Mouse (Mus musculus): Measurements from ENCODE around the gene Pla2g6.

Pla2g6 gene

GRCm38 (mm10) chr15:79328058-79328938, at the start of gene Pla2g6:
Gene Pla2g6, minus strand, starts transcription at chr15:79328390.
- in situ Hi-C loops (cut with MboI; ENCODE audit: unreplicated experiment in 2 of 2) = loop anchor here (10.0 to 25.0 kb wide), 2 partner anchors 53 to 441 kb away; partner anchors contain the start of genes Gga1 (in 1 of the 2), Gm49510 (in 1 of the 2) and Sh3bp1 (in 1 of the 2)

GRCm38 (mm10) chr15:79377681-79378080, 49.5 kb upstream of the Pla2g6 start:
- in situ Hi-C loops (cut with MboI; ENCODE audit: unreplicated experiment in 2 of 2) = loop anchor here in 1 of 2 experiments (5.0 to 10.0 kb wide), 3 partner anchors 87 to 113 kb away; partner anchors contain the start of gene Baiap2l2

- in situ Hi-C loops (cut with MboI; ENCODE audit: unreplicated experiment in 2 of 2) = loop anchor here in 1 of 2 experiments (5.0 to 10.0 kb wide), 4 partner anchors 57 to 110 kb away; partner anchors contain the start of gene Baiap2l2
These were observed 46.6 kb upstream of the Pla2g6 start for GRCm38 (mm10) chr15:79374760-79375159.

DNA sequence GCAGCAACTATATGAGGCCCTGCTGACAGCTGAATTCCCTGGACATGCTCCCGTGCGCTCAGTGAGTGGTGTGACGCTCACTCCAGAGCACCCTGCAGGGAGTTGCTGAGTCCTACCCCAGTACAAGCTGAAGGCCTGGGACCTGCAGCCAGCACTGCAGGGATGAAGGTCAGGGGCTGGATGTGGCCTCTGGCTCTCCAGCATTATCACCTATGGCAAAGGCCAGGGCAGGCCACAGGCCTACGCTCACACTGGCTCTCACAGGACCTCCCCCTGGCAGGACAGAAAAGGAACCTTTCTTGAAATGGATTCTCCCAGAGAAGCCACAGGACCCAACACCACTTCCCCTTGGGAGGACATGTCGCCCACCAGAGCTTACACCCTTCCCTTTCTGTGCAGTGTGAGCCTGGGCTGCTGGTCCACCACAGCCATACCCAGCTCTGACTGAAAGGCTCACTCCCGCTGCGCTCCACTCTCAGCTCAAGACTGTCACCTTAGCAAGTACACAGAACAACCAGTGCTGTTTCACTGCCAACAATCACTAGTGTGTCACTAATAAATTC, 42.2 kb upstream of the Pla2g6 start:
- in situ Hi-C loops (cut with MboI; ENCODE audit: unreplicated experiment in 2 of 2) = loop anchor here in 1 of 2 experiments (5.0 to 10.0 kb wide), 3 partner anchors 53 to 106 kb away; no protein-coding TSS in a partner anchor

DNA sequence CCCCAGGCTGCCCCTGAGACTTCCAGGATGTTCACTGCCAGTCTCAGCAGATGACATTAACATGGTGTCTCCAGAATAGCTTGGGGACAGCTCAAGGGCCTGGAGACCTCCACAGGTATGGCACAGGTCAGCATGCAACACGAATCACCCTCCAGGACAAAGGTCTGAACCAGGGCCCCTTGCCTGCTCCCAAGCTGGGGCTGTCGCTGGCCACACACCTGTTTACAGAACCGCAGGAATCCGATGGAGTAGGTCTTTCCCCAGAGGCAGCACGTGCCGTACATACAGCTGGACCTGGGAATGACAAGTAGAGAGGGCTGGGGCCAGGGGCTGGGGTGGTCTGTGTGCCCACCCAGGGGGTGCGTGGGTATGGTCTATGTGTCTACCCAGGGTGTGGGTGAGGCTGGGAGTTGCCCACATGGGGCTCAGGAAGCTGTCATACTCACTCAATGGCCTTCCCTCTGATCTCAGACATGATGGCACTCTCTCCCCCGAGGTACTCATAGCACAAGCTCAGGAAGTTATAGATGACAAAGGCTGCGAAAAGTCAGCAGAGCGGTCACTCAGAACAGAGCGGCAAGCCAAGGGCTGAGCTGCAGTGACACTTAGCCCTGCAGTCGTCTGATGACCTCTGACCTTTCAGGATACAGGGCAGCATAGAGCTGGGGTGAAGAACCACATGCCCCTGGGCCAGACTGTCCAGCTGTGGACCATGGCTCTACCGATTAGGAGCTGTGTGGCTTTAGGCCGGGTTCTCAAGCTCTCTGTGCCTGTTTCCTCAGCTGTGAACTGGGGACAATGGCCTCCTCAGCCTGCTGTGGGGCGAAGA, 41.5 kb upstream of the Pla2g6 start:
- in situ Hi-C loops (cut with MboI; ENCODE audit: unreplicated experiment in 2 of 2) = loop anchor here in 1 of 2 experiments (5.0 to 10.0 kb wide), 3 partner anchors 52 to 105 kb away; no protein-coding TSS in a partner anchor

- in situ Hi-C loops (cut with MboI; ENCODE audit: unreplicated experiment in 2 of 2) = no loop called here
These were observed 40.8 kb upstream of the Pla2g6 start for GRCm38 (mm10) chr15:79368861-79369440.

DNA sequence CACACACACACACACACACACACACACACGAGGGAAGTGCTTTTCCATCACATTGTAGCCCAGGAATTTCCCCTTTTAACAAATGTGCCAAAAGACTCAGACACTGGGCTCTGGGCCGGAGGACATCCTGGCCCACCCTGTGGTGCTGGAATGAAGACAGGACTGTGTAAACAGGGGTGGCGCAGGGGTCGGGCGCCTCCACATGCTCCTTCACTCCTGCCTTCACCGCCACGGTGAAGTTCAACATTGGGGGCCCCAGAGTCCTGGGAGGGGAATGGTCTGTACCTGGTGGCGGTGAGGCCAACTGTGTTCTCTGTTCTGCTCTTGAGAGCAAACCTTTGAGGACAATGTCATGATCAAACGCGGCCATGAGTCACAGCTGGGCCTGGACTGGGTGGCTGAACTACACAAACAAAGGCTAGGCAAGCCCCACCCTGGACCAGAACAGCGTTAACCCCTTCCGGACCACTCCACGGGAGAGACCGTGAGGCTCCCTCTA, 40.2 kb upstream of the Pla2g6 start:
- in situ Hi-C loops (cut with MboI; ENCODE audit: unreplicated experiment in 2 of 2) = no loop called here

- in situ Hi-C loops (cut with MboI; ENCODE audit: unreplicated experiment in 2 of 2) = no loop called here
These were observed 38.2 kb upstream of the Pla2g6 start for GRCm38 (mm10) chr15:79366402-79366801.

GRCm38 (mm10) chr15:79365068-79365467, 36.9 kb upstream of the Pla2g6 start:
- in situ Hi-C loops (cut with MboI; ENCODE audit: unreplicated experiment in 2 of 2) = no loop called here

DNA sequence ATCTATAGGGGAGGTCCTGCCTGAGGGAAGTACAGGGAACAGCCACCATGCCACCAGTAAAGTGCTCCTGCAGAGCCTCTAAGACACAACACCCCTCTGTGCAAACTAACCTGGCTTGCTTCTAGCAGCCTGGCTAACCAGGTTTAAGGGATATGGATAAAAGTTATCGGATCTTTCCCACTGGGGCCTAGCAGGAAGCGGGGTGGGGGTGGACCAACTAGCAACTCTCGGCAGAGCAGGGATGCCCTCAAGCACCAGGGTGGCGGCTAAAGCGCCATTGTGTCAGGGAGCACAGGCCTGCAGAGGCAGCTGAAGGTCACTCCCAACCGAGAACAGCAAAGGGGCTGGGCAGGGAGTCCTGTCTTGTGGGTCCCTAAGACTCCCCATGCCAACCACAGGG, 35.9 kb upstream of the Pla2g6 start:
- in situ Hi-C loops (cut with MboI; ENCODE audit: unreplicated experiment in 2 of 2) = loop anchor here in 1 of 2 experiments (5.0 kb wide), 1 partner anchor 42 kb away; no protein-coding TSS in a partner anchor

- in situ Hi-C loops (cut with MboI; ENCODE audit: unreplicated experiment in 2 of 2) = loop anchor here in 1 of 2 experiments (5.0 kb wide), 1 partner anchor 39 kb away; no protein-coding TSS in a partner anchor
These were observed 32.8 kb upstream of the Pla2g6 start for GRCm38 (mm10) chr15:79361023-79361422.

DNA sequence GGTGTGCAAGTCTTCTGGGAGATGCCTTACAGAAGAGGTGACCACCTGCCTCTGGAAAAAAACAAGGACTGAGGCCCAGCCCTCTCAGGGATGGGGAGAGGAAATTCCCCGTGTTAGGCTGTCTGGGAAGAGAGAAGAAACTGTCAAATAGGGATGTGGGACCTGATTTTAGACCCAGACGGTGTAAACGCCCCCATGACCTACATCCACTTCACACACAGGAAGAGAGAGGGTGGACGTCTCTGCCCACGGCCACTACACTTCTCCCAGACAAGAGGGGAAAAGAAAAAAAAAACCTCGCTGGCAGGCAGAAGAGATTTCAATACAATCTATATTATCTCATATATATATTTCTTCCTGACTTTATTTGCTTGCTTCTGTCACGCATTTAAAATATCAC, 32.2 kb upstream of the Pla2g6 start:
- in situ Hi-C loops (cut with MboI; ENCODE audit: unreplicated experiment in 2 of 2) = loop anchor here in 1 of 2 experiments (5.0 kb wide), 1 partner anchor 38 kb away; no protein-coding TSS in a partner anchor

DNA sequence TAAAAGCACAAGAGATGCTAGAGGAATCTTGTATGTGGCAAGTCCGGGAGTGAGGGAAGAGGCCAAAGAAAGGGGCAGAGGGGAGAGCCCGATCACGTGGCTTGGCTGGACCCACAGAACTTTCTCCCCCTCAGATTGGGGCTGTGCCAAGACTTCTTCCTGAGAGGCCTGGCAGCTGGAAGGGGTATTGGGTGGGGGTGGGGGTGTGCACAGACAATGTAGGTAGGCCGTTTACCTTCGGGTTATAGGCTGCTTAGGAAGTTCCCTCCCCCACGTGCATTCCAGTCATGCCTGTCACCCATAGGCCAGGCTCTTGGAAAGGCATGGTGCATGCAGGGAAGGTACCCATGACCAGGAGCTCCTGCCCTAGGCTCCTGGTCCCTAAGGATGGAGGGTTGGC, 31.8 kb upstream of the Pla2g6 start:
- in situ Hi-C loops (cut with MboI; ENCODE audit: unreplicated experiment in 2 of 2) = loop anchor here in 1 of 2 experiments (5.0 kb wide), 1 partner anchor 38 kb away; no protein-coding TSS in a partner anchor

- in situ Hi-C loops (cut with MboI; ENCODE audit: unreplicated experiment in 2 of 2) = no loop called here
These were observed 29.9 kb upstream of the Pla2g6 start for GRCm38 (mm10) chr15:79357974-79358690.

DNA sequence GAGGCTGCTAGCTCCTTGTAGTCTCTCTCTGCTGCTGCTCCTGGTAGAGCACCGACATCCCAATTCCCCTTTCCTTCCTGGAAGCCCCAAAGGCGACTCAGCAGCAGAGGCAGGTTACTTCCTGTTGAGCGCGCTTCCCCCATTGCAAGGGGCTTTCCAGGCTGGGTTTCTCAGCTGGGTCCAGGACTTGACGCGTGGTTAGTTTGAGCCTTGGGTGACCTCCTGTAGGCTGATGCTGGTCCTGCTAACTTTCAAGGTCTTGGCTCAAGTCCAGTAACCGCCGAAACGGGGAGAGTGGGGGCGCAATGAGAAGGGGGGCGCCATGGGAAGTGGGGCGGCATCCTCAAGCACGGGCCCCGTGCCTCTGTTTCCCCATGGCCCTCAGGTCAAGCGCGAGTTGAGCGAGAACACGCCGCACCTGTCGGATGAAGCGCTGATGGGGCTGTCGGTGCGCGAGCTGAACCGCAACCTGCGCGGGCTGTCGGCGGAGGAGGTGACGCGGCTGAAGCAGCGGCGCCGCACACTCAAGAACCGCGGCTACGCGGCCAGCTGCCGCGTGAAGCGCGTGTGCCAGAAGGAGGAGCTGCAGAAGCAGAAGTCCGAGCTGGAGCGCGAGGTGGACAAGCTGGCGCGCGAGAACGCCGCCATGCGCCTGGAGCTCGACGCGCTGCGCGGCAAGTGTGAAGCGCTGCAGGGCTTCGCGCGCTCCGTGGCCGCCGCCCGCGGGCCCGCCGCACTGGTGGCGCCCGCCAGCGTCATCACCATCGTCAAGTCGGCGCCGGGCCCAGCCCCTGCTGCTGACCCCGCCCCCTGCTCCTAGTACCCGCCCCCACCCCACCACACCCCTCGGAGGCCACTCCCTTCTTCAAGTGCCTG, 29.1 kb upstream of the Pla2g6 start:
- in situ Hi-C loops (cut with MboI; ENCODE audit: unreplicated experiment in 2 of 2) = no loop called here

DNA sequence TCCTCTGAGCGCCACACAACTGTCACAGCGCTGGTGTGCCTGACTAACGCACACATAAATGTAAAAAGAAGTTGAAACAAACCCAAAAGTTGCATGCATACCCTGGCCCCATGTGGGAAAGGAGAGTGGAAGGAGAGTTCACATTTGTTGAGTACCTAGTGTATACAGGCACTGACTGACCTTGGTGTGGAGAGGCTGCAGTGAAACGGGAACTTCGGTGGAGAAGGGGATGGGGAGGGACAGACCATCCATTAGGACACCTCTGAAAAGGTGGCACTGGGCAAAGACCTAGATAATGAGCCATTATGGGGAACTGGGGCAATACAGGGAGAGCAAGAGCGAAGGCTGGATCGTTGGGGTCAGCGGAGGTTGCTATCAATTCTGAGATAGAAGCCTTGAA, 28.3 kb upstream of the Pla2g6 start:
- in situ Hi-C loops (cut with MboI; ENCODE audit: unreplicated experiment in 2 of 2) = no loop called here

GRCm38 (mm10) chr15:79354619-79355018, 26.4 kb upstream of the Pla2g6 start:
- in situ Hi-C loops (cut with MboI; ENCODE audit: unreplicated experiment in 2 of 2) = no loop called here

DNA sequence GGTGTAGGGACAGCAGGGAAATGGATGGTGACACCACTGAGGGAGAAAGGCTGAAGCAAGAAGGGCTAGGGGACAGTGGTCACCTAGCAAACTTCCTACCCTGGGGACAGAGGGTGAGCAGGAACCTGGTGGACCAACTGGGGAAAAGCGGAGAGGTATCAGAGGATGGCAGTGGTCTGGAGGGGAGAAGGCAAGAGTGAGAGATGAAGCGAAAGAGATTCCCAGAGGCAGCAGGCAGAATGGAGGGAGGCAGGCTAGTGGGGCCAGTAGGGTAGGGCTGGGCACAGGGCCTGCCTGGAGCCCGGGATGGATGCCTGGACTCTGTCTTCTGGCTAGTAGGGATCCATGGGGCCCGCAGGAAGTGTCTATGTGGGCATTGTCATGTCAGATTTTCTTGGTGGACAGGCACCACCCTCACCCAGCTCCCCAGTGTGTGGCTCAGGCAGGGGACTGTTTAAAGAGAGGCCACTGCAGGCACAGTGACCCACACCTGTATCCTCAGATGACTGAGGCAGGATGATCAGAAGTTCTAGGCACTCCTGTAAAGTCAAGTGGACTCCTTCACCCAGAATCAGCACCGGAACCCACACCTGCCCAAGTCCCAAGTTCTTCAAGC, 25.6 kb upstream of the Pla2g6 start:
- in situ Hi-C loops (cut with MboI; ENCODE audit: unreplicated experiment in 2 of 2) = no loop called here

Data from v-Abl transformed pro-B cells (cell line).